Comparison of ENCODE assay signal across 9 mouse cellular contexts in genomic region chr10:80526172-80526571, GRCm38 (mm10). TPM values are rescaled to one million over a fixed set of nuclear protein-coding genes. Genes with fewer than 3 reads are reported as not detected.
DNase-seq lines count a peak whose midpoint lies in the region; ATAC-seq and TF ChIP-seq lines count a peak whose summit lies in the region.
"Had no signal": no experiment of that assay in that cellular context is flagged by ENCODE, and none has a peak within 500 bp of the region (broad histone marks: within the 10 kb centered on the region; RNA-seq: fewer than 3 reads in every experiment).

No protein-coding gene starts in this region.

- no peak overlapping the region for H3K4me2 ChIP-seq in forebrain, embryonic 16.5 days (ENCODE audit: low read length)

- H3K27me3 ChIP-seq in E14TG2a.4 (ENCODE audit: insufficient read depth, low read length) = peaks cover 13% of the 10 kb centered on the region
- no peaks in the 10 kb centered on the region for H3K27me3 ChIP-seq in forebrain, embryonic 16.5 days (replicated peaks; ENCODE audit: control insufficient read depth, insufficient read depth, low read length)

- no peak overlapping the region for H3K27ac ChIP-seq in forebrain, embryonic 16.5 days (ENCODE audit: low read length)

- H3K36me3 ChIP-seq in E14TG2a.4 (ENCODE audit: insufficient read depth, low read length) = peaks cover 19% of the 10 kb centered on the region
- H3K36me3 ChIP-seq in forebrain, embryonic 16.5 days (ENCODE audit: control insufficient read depth, insufficient read depth) = no peaks in the 10 kb centered on the region

- no peaks in the 10 kb centered on the region for H3K9me3 ChIP-seq in E14TG2a.4 (ENCODE audit: low read length)
- H3K9me3 ChIP-seq in forebrain, embryonic 16.5 days (ENCODE audit: control insufficient read depth, low read length) = no peaks in the 10 kb centered on the region

- ATAC-seq in forebrain, embryonic 16.5 days = 0 out of 2 replicates have a peak, but pooled peaks have one; percentile 58

- no peak overlapping the region for H3K9ac ChIP-seq in forebrain, embryonic 16.5 days (replicated peaks; ENCODE audit: low read depth, low read length)

- peak overlapping the region; percentile 69 for H3K4me3 ChIP-seq in E14TG2a.4 (replicated peaks; ENCODE audit: low read length)
- no peak overlapping the region for H3K4me3 ChIP-seq in forebrain, embryonic 16.5 days (replicated peaks; ENCODE audit: low read length)

- WGBS in forebrain, embryonic 16.5 days = 25% methylated on average over 9 of the region's 9 CpGs

- DNase-seq in cerebellum, postnatal 10 days = peak; percentile 59 to 63
- no peak for DNase-seq in cerebellum, postnatal 25 days
- peak; percentile 50 for DNase-seq in mesoderm, embryonic 11.5 days (ENCODE audit: low read depth, low spot score)
- no peak for DNase-seq in testis, postnatal 14 days (ENCODE audit: low spot score)
- no peak for DNase-seq in T-cell, adult 2 months (ENCODE audit: low spot score)
- no peak for DNase-seq in heart, postnatal 4 days
- DNase-seq: lung, postnatal 4 days had no signal

- peaks cover 57% of the 10 kb centered on the region for H3K4me1 ChIP-seq in E14TG2a.4 (replicated peaks; ENCODE audit: low read depth, low read length)
- H3K4me1 ChIP-seq in forebrain, embryonic 16.5 days (replicated peaks; ENCODE audit: control insufficient read depth, insufficient read depth, low read length) = no peaks in the 10 kb centered on the region

- TF ChIP-seq CTCF in E14TG2a.4 (conservative IDR thresholded peaks at IDR 0.05; ENCODE audit: low read length) = no peak

RNA-seq across cellular contexts. Expression of gene Atp8b3, which starts 12.8 kb away (rescaled TPM):
- polyA plus RNA-seq in forebrain, embryonic 16.5 days (2015; fragmentation: Nextera tagmentation; extraction: Ambion mirVana) = 0.16 and 0.23 TPM in 2 replicates
- not detected for total RNA-seq in heart, postnatal 4 days (2021)

RNA-seq across cellular contexts. Expression of gene Onecut3, which starts 31.5 kb away (rescaled TPM):
- 0.07 and 0.46 TPM in 2 replicates for polyA plus RNA-seq in forebrain, embryonic 16.5 days (2015; fragmentation: Nextera tagmentation; extraction: Ambion mirVana)
- total RNA-seq in heart, postnatal 4 days (2021) = under 1 TPM in 1 of 2 experiments, not detected in 1; 0.05 TPM

RNA-seq across cellular contexts. Expression of gene Rexo1, which starts 35.2 kb away (rescaled TPM):
- polyA plus RNA-seq in forebrain, embryonic 16.5 days (2015; fragmentation: Nextera tagmentation; extraction: Ambion mirVana) = 28.1 and 30.3 TPM in 2 replicates
- total RNA-seq in heart, postnatal 4 days (2021) = 10 to 100 TPM; 22.4 to 26.2 TPM

RNA-seq across cellular contexts. Expression of gene Klf16, which starts 50.9 kb away (rescaled TPM):
- polyA plus RNA-seq in forebrain, embryonic 16.5 days (2015; fragmentation: Nextera tagmentation; extraction: Ambion mirVana) = 9.2 and 10.1 TPM in 2 replicates
- 10 to 100 TPM in 1 of 2 experiments, 1 to 10 TPM in 1; 9.6 to 10.4 TPM for total RNA-seq in heart, postnatal 4 days (2021)

Comparison
In these comparisons a context has a peak if more than half of its experiments do, and no peak if none do; other contexts are left out.
1. DNase-seq: peak in cerebellum, postnatal 10 days (2 of 2) and mesoderm, embryonic 11.5 days (single experiment); none in cerebellum, postnatal 25 days (0 of 2), testis, postnatal 14 days (single experiment), T-cell, adult 2 months (single experiment) and heart, postnatal 4 days (single experiment).